Mouse (Mus musculus): ENCODE data around the gene Itgb4. TPM values are rescaled to one million over a fixed set of nuclear protein-coding genes. Genes with fewer than 3 reads are reported as not detected.

Gene Itgb4
- polyA plus RNA-seq, 1 experiment from 2014 or later = 0.80 TPM

DNA sequence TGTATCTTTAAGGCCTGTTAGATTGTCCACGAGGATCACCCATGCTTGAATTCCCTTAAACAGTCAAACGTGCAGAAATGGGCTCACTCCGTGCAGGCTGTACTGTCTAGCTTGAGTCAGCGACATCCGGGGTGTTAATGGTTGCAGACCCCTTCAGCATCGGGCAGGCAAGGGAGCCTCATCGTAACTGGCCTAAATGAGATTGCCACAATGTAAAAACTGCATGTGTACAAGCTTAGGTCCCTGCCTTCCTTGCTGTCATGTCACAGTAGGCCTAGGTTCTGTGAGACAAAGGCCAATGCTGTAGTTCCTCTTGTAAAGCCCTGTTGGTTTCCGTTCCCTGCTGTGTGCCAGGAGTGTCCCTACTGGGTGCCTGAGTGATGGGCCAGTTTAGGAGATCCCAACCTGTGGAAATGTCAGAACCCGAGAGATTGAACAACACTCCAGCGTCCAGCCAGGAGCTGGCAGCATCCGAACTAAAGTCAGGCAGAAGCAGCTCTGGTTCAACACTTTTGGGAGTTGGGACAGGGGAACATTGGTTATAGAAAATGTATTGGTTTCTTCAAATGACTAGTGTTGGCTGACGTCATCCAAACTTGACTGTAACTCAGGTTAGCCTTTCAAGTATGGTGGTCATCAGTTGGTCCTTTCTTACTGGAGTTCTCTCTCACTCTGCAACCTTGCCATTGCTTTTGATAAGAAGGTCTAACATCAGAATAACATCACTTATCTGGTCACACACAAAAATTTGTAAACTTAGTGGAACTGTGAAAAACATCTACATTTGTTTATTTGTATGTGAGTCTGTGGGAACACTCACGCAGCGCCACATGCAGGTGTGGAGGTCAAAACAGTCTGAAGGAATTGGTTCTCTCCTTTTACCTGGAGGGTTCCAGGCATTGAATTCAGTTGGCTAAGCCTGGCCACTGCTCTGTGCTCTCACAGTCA lies 56.7 kb downstream of the Itgb4 start:
- Histone ChIP-seq H3K9ac (ENCODE audit: low read depth, low read length) (peak overlapping the region; percentile 91), H3K27ac (ENCODE audit: low read depth, low read length) (peak overlapping the region; percentile 100), H3K36me3 (ENCODE audit: control insufficient read depth, insufficient read depth, low read length) (no peaks in the 10 kb centered on the region), H3K4me2 (peak overlapping the region; percentile 95), H3K4me3 (ENCODE audit: low read depth, low read length) (peak overlapping the region; percentile 82), H3K4me1 (ENCODE audit: control insufficient read depth, insufficient read depth, low read length) (peaks cover 20% of the 10 kb centered on the region), H3K27me3 (ENCODE audit: control insufficient read depth, insufficient read depth, low read length) (no peaks in the 10 kb centered on the region), H3K9me3 (replicated peaks; ENCODE audit: control insufficient read depth, low read length) (no peaks in the 10 kb centered on the region)
- ATAC-seq (replicated peaks; ENCODE audit: insufficient number of reproducible peaks, low FRiP score, low TSS enrichment) = peak; percentile 12
- WGBS (ENCODE audit: insufficient replicate concordance) = 29% methylated on average over 14 of the region's 14 CpGs

DNA sequence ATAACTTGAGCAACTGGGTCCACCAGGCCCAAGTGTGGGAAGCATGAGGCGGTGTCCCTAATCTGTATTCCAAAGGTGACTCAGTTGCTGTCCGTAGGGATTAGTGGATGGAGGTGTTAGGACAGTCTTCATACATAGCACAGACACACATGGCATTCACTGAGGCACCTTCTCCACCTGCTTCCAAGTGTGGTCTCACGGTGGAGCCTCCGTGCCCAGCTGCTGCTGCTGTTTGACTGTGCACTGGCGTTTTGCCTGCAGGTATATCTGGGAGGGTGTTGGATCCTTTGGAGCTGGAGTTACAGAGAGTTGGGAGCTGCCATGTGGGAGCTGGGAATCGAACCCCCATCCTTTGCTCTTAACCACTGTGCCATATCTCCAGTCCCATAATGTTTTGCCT lies 60.1 kb downstream of the Itgb4 start:
- no peak overlapping the region for H3K27ac ChIP-seq (ENCODE audit: low read depth, low read length)
- peaks cover 18% of the 10 kb centered on the region for H3K4me1 ChIP-seq (ENCODE audit: control insufficient read depth, insufficient read depth, low read length)
- no peak overlapping the region for H3K9ac ChIP-seq (ENCODE audit: low read depth, low read length)
- no peak overlapping the region for H3K4me2 ChIP-seq
- WGBS (ENCODE audit: insufficient replicate concordance) = 91% methylated on average over 6 of the region's 6 CpGs
- peaks cover 5% of the 10 kb centered on the region; the same call in 1 of the 2 replicates for H3K36me3 ChIP-seq (ENCODE audit: control insufficient read depth, insufficient read depth, low read length)
- no peaks in the 10 kb centered on the region for H3K27me3 ChIP-seq (ENCODE audit: control insufficient read depth, insufficient read depth, low read length)
- ATAC-seq (replicated peaks; ENCODE audit: insufficient number of reproducible peaks, low FRiP score, low TSS enrichment) = no peak
- H3K4me3 ChIP-seq (ENCODE audit: low read depth, low read length) = no peak overlapping the region
- H3K9me3 ChIP-seq (replicated peaks; ENCODE audit: control insufficient read depth, low read length) = no peaks in the 10 kb centered on the region

DNA sequence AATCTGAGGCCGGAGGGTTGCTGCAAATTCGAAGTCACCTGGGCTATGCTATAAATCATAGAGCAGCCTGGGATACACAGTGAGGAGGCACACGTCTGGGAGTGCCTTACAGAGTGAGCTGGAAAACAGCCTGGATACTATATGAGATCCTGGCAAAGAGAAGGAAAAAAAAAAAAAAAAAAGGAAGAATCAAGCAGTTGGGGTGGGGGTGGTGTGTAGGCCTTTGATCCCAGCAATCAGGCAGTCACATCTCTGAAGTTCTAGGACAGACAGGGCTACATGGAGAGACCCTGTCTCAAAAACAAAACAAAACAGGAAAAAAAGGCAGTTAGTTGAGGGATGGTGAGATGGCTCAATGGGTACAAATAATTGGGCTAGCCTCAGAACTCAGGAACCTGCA lies 62.2 kb downstream of the Itgb4 start:
- 91% methylated on average over 3 of the region's 3 CpGs for WGBS (ENCODE audit: insufficient replicate concordance)
- H3K36me3 ChIP-seq (ENCODE audit: control insufficient read depth, insufficient read depth, low read length) = peaks cover 11% of the 10 kb centered on the region

DNA sequence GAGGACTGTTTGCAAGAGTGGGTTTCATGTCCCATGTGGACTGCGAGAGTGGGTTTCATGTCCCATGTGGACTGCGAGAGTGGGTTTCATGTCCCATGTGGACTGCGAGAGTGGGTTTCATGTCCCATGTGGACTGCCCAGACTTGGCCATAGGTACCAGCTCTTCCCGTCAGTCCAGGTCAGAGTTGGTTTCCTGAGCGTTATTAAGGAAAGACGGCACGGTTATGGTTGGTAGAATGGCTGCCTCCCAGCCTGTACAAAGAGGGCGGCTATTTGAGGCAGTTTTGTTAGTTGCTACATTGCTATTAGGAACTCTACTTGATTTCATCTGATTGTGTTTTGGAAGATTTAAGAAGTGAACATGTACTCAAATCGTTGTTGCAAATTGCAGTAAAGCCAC lies 63.3 kb downstream of the Itgb4 start:
- Histone ChIP-seq H3K4me1 (ENCODE audit: control insufficient read depth, insufficient read depth, low read length) (peaks cover 7% of the 10 kb centered on the region), H3K9me3 (replicated peaks; ENCODE audit: control insufficient read depth, low read length) (no peaks in the 10 kb centered on the region), H3K4me3 (ENCODE audit: low read depth, low read length) (no peak overlapping the region), H3K36me3 (ENCODE audit: control insufficient read depth, insufficient read depth, low read length) (peaks cover 17% of the 10 kb centered on the region), H3K27me3 (ENCODE audit: control insufficient read depth, insufficient read depth, low read length) (no peaks in the 10 kb centered on the region), H3K27ac (ENCODE audit: low read depth, low read length) (no peak overlapping the region), H3K4me2 (no peak overlapping the region), H3K9ac (ENCODE audit: low read depth, low read length) (no peak overlapping the region)
- WGBS (ENCODE audit: insufficient replicate concordance) = 93% methylated on average over 9 of the region's 9 CpGs
- ATAC-seq (replicated peaks; ENCODE audit: insufficient number of reproducible peaks, low FRiP score, low TSS enrichment) = no peak

More for the DNA sequence above, 62.2 kb downstream of the Itgb4 start:
- H3K4me3 ChIP-seq (ENCODE audit: low read depth, low read length) = no peak overlapping the region
- peaks cover 12% of the 10 kb centered on the region for H3K4me1 ChIP-seq (ENCODE audit: control insufficient read depth, insufficient read depth, low read length)
- no peak for ATAC-seq (replicated peaks; ENCODE audit: insufficient number of reproducible peaks, low FRiP score, low TSS enrichment)
- no peak overlapping the region for H3K4me2 ChIP-seq
- H3K27ac ChIP-seq (ENCODE audit: low read depth, low read length) = no peak overlapping the region
- no peak overlapping the region for H3K9ac ChIP-seq (ENCODE audit: low read depth, low read length)
- no peaks in the 10 kb centered on the region for H3K9me3 ChIP-seq (replicated peaks; ENCODE audit: control insufficient read depth, low read length)
- no peaks in the 10 kb centered on the region for H3K27me3 ChIP-seq (ENCODE audit: control insufficient read depth, insufficient read depth, low read length)

DNA sequence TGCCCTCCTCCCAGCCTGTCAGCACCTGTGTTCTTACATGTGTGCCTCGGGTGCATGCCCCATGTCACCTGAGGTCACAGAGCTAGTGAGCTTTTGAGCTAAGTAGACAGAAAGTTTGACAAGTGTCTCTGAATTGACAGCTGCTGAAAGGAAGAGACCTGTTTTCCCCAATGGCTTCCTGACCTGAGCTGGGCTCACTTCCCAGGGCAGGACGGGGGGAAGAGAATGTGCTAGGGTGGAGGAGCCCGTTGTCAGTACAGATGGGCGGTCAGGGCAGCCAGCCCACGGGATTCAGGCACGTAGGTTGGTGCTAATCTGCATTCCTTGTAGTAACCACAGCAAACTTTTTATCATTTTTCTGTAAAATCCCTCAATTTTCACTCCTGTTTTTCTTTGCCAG lies 66.1 kb downstream of the Itgb4 start:
- no peak for ATAC-seq (replicated peaks; ENCODE audit: insufficient number of reproducible peaks, low FRiP score, low TSS enrichment)
- Histone ChIP-seq H3K27ac (ENCODE audit: low read depth, low read length) (no peak overlapping the region), H3K27me3 (ENCODE audit: control insufficient read depth, insufficient read depth, low read length) (no peaks in the 10 kb centered on the region)

DNA sequence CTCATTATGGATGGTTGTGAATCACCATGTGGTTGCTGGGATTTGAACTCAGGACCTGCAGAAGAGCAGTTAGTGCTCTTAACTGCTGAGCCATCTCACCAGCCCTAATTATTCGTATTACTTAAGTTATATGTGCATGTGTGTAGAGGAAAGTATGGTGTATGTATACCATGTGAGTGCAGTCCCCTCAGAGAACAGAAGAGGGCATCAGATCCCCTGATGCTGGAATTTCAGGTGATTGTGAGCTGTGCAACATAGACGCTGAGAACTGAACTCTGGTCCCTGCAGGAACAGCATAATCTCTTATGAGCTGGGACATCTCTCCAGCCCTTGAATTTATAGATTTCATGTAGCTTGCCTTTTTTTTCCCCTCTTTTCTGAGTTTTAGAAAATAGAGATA lies 67.3 kb downstream of the Itgb4 start:
- Histone ChIP-seq H3K4me3 (ENCODE audit: low read depth, low read length) (no peak overlapping the region), H3K9me3 (replicated peaks; ENCODE audit: control insufficient read depth, low read length) (no peaks in the 10 kb centered on the region), H3K4me2 (no peak overlapping the region), H3K36me3 (ENCODE audit: control insufficient read depth, insufficient read depth, low read length) (peaks cover 23% of the 10 kb centered on the region), H3K27ac (ENCODE audit: low read depth, low read length) (no peak overlapping the region), H3K9ac (ENCODE audit: low read depth, low read length) (no peak overlapping the region), H3K4me1 (ENCODE audit: control insufficient read depth, insufficient read depth, low read length) (peaks cover 3% of the 10 kb centered on the region; the same call in 1 of the 2 replicates), H3K27me3 (ENCODE audit: control insufficient read depth, insufficient read depth, low read length) (no peaks in the 10 kb centered on the region)
- WGBS (ENCODE audit: insufficient replicate concordance) = 97% methylated on average over 2 of the region's 2 CpGs
- no peak for ATAC-seq (replicated peaks; ENCODE audit: insufficient number of reproducible peaks, low FRiP score, low TSS enrichment)

More for the DNA sequence above, 66.1 kb downstream of the Itgb4 start:
- 65% methylated on average over 6 of the region's 6 CpGs for WGBS (ENCODE audit: insufficient replicate concordance)
- peaks cover 3% of the 10 kb centered on the region; the same call in 1 of the 2 replicates for H3K4me1 ChIP-seq (ENCODE audit: control insufficient read depth, insufficient read depth, low read length)
- no peak overlapping the region for H3K4me3 ChIP-seq (ENCODE audit: low read depth, low read length)
- H3K4me2 ChIP-seq = no peak overlapping the region
- peaks cover 20% of the 10 kb centered on the region for H3K36me3 ChIP-seq (ENCODE audit: control insufficient read depth, insufficient read depth, low read length)
- no peak overlapping the region for H3K9ac ChIP-seq (ENCODE audit: low read depth, low read length)
- H3K9me3 ChIP-seq (replicated peaks; ENCODE audit: control insufficient read depth, low read length) = no peaks in the 10 kb centered on the region

DNA sequence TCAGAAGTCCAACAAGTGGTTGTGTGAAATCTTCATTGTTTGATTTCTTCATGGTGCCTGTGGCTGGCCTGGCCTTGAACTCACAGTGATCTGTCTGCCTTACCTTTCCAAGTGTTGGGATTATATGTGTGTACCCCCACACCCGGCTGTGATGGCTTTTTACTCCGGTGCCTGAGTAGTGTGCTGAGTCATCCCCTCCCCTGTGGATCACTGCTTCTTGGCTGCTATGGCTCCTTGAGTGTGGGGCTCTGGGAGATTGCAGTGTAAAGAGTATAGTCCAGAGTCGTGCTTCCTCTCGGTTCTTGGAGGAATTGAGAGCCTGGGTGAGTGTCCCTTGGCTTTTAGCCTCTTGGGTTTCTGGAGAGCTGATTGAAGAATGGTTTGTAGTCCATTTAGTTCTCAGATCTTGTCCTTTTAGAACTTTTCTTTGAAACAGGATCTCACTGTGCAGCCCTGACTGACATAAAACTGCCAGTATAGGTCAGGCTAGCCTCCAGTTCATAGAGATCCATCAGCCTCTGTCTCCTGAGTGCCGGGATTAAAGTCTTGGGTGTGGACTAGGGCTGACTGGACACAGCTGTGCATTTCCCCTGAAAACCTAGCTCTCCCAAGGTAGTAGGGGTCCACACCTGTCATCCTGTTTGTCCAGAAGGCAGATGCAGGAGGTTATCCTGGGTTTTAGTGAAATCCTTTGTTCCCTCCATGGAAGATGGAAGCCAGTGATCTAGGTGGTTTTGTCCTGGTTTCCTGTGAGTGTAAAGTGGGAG lies 68.0 kb downstream of the Itgb4 start:
- H3K27ac ChIP-seq (ENCODE audit: low read depth, low read length) = no peak overlapping the region
- WGBS (ENCODE audit: insufficient replicate concordance) = 85% methylated on average over 5 of the region's 5 CpGs
- no peaks in the 10 kb centered on the region for H3K27me3 ChIP-seq (ENCODE audit: control insufficient read depth, insufficient read depth, low read length)
- no peak overlapping the region for H3K4me3 ChIP-seq (ENCODE audit: low read depth, low read length)
- H3K4me1 ChIP-seq (ENCODE audit: control insufficient read depth, insufficient read depth, low read length) = peaks cover 3% of the 10 kb centered on the region; the same call in 1 of the 2 replicates
- H3K9ac ChIP-seq (ENCODE audit: low read depth, low read length) = no peak overlapping the region
- no peak for ATAC-seq (replicated peaks; ENCODE audit: insufficient number of reproducible peaks, low FRiP score, low TSS enrichment)
- peaks cover 26% of the 10 kb centered on the region for H3K36me3 ChIP-seq (ENCODE audit: control insufficient read depth, insufficient read depth, low read length)
- no peaks in the 10 kb centered on the region for H3K9me3 ChIP-seq (replicated peaks; ENCODE audit: control insufficient read depth, low read length)
- no peak overlapping the region for H3K4me2 ChIP-seq

DNA sequence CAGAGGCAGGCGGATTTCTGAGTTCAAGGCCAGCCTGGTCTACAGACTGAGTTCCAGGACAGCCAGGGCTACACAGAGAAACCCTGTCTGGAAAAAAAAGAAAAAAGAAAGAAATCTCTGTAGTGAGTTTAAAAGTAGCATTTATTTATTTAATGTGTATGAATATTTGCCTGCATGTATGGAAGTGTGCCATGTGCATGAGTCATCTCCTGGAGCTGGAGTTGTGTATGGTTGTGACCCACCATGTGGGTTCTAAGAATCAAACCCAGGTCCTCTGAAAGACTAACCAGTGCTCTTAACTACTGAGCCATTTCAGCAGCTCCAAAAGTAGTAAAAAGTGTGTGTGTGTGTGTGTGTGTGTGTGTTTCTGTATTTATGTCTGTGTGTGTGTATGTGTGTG lies 68.8 kb downstream of the Itgb4 start:
- Histone ChIP-seq H3K27ac (ENCODE audit: low read depth, low read length) (no peak overlapping the region), H3K9me3 (replicated peaks; ENCODE audit: control insufficient read depth, low read length) (no peaks in the 10 kb centered on the region), H3K4me1 (ENCODE audit: control insufficient read depth, insufficient read depth, low read length) (peaks cover 3% of the 10 kb centered on the region; the same call in 1 of the 2 replicates), H3K4me2 (no peak overlapping the region), H3K36me3 (ENCODE audit: control insufficient read depth, insufficient read depth, low read length) (peaks cover 33% of the 10 kb centered on the region), H3K9ac (ENCODE audit: low read depth, low read length) (no peak overlapping the region), H3K27me3 (ENCODE audit: control insufficient read depth, insufficient read depth, low read length) (no peaks in the 10 kb centered on the region), H3K4me3 (ENCODE audit: low read depth, low read length) (no peak overlapping the region)
- ATAC-seq (replicated peaks; ENCODE audit: insufficient number of reproducible peaks, low FRiP score, low TSS enrichment) = no peak
- 83% methylated on average over 1 of the region's 1 CpGs for WGBS (ENCODE audit: insufficient replicate concordance)
